Mouse (Mus musculus) layer of hippocampus, adult 18-20 months (tissue): Measurements from ENCODE around the gene Ppp1r13b. TPM values are rescaled to one million over a fixed set of nuclear protein-coding genes. Genes with fewer than 3 reads are reported as not detected.
A peak's percentile ranks its signal among the peaks of the same experiment; 100 is the strongest.
"Not testable (repeated sequence)": the region's sequence is repeated elsewhere in the genome, so short reads cannot be mapped to it uniquely, and the experiment has no call there.

Experiments
- DNase-seq, 2 experiments: peaks; one replicate each; pipeline ENCODE4 v3.0.0; 2022; ENCODE audit warnings: low spot score in 2 of 2
- long read RNA-seq: library from polyadenylated mRNA; stranded (forward); transcript quantifications from one replicate; pipeline ENCODE4 v2.0.0, GENCODE M21; 2021
- total RNA-seq, 2 experiments: library from RNA; stranded (reverse); gene quantifications; 2 replicates each; pipeline ENCODE4 v1.2.3; 2021

Gene Ppp1r13b
- total RNA-seq, result 10 to 100 TPM; 92.7 to 98.4 TPM
- long read RNA-seq, full-length matches to known transcripts, result 121 of 247 reads
- long read RNA-seq, partial matches to known transcripts, result 47 of 247 reads
- long read RNA-seq, other reads (novel, unspliced or antisense), result 79 of 247 reads

DNA sequence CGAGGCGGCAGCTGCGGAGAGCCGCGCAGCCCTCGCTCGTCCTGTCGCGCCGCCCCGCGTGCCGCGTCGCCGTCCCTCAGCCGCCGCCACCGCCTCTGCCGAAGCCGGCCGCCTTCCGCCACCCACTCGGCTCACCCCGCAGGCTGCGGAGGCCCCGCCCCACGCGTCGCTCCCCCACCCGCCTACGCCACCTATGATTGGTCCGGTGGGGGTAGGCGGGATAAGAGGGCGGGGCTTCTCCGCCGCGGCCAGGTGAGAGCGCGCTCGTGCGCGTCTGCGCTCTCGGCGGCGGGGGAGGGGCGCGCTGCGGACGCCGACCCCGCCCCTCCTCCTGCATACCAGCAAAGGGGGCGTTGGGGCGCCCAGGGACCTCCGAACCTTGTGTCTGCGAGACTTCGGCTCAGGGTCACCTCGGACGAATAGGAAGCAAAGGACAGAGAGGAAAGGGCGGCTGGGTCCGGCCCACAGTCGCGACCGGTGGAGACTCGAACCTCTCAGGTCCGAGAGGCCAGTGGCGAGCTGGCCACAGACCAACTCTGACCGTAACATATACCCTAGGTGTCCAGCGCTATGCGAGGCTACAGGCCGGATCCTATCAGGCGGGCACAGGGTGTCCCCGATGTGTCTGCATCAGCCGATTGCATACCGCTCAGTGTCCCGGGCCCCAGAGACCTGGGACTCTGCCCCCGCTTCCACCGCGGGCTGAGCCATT is at the start of gene Ppp1r13b:
Gene Ppp1r13b (minus strand): TSS at position 141 of the 712 bp plus-strand sequence.
- DNase-seq, result peak; percentile 84 to 89

DNA sequence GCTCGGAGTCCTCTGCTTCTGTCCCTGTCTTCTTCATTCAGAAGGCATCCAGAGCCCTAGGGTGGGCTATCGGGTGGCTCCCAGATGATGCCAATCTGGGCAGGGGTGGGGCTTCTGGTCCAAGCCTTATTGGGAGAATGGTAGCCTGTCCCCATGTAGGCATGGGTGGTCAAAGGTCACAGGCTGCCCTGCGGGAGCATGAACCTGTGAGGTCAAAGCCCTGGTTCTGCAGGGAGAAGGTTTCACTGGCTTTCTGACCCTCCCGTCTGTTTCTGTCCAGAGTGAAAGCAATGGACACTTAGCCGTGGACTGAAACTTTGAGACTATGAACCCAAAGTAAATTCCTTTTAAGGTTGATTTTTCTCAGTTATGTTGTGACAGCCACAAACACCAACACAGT is 48.3 kb upstream of the Ppp1r13b start:
- DNase-seq, result no peak

DNA sequence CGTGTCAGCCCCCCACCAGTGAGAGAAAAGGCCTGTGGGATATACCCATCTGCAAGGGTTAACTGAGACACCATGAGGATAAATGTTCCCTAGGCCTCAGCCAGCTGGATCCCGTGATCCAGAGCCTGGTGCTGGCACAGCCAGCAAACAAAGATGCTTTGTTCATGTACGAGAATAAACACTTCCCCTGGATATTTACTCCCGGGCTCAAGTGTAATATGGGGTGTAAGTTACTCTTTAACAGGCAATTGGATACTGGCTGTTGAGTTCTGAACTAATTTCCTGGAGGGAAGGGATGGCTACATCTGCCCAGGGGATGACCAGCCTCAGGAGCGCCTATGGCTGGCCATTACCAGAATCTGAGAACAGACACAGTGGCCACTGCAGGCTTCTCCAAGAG is 43.8 kb upstream of the Ppp1r13b start:
- peak in 1 of 2 experiments; percentile 60 for DNase-seq

DNA sequence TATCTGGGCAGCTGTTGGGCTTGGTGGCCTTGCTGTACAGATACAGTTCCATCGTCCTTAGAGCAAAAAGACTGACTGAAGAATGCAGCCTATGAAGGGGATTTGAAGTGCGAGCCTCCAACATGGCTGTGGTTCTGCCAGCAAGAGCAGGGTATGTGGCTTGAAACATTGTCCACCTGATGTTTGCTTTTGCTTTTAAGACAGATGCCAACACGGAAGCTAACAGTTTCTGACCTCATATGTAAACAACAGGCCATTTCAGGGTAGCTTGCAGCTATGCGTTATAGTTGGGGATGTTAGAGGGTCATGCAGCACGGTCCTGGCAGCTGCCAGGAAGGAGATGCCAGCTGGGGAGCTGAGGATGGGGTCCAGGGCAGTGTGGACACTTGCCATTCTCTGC is 42.6 kb upstream of the Ppp1r13b start:
- DNase-seq, result no peak

DNA sequence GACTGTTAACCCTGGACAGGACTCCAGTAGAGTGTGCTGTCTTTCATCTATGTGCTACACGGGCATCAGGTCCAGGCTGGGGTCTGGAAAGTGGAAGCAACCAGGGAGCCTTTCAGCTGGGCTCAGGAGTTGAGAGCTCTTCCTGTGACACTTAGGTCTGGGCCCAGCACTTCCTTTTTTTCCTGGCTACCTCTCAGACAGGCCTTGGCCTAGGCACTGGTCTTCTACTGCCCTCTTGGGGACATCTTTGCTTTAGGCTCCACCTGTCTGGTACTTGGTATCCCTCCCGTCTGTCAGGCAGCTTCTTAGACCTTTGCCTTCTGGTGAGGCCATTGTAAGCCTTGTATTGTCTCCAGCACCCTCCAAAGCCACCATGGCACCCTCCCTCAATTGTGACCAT is 38.8 kb upstream of the Ppp1r13b start:
- DNase-seq, result peak in 1 of 2 experiments; percentile 55

DNA sequence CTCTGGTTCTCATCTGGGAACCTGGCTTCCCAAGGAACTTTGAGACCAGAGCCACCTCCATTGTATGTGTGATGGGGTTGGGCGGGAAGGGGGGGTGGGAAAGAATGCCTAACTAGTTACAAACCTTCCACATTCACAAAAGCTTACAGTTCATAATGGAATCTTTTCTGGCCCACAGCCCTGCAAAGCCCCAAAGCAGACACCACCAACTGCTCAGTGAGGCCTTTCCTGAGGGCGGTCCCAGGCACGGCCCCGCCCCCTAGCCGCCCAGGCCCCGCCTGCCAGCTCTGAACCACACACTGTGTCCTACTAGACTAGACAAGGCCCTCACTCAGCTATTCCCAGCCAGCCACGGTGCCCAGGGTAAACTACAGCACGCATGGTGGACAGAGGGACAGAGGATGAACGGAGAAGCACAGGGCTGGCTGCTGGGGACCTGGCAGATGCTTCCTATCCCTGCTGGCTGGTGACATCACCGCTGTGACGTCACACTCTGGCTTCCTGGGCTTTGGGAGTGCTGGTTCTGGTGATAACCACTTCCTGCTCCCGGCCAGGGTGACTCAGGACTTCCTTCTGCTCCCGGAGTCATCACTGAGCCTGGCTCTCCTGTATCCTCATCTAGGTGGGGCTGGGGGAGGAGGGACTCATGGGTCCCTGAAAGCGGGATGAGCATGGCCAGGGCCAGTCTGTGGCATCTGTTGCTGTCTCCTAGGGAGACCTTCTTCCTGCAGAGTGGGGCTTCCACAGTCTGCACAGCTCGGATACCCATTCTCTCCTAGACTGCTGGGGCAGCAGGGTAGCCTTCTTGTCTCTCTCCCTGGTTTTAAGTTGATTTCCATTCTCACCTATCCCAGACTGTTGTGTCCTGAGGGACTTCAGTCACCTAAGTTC is 38.1 kb upstream of the Ppp1r13b start:
- not testable (repeated sequence) for DNase-seq

DNA sequence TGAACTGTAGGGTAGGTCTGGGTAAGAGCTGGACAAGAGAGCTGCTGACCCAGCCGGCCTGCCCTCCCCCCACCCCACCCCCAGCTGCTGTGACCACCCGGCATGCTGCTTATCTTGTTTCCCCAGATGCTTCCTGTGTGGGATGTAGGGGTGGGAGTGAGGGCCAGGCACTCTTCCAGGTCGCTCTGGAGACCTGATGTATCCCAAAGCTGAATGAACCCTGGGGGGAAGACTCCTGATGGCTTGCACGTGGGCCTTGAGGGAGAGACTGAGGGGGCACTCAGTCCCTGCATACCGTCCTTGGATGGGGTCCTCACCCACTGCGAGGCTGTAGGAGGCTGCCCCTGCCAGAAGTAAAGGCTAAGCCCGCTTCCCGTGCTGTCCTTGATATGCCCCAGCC is 37.2 kb upstream of the Ppp1r13b start:
- DNase-seq, result no peak

DNA sequence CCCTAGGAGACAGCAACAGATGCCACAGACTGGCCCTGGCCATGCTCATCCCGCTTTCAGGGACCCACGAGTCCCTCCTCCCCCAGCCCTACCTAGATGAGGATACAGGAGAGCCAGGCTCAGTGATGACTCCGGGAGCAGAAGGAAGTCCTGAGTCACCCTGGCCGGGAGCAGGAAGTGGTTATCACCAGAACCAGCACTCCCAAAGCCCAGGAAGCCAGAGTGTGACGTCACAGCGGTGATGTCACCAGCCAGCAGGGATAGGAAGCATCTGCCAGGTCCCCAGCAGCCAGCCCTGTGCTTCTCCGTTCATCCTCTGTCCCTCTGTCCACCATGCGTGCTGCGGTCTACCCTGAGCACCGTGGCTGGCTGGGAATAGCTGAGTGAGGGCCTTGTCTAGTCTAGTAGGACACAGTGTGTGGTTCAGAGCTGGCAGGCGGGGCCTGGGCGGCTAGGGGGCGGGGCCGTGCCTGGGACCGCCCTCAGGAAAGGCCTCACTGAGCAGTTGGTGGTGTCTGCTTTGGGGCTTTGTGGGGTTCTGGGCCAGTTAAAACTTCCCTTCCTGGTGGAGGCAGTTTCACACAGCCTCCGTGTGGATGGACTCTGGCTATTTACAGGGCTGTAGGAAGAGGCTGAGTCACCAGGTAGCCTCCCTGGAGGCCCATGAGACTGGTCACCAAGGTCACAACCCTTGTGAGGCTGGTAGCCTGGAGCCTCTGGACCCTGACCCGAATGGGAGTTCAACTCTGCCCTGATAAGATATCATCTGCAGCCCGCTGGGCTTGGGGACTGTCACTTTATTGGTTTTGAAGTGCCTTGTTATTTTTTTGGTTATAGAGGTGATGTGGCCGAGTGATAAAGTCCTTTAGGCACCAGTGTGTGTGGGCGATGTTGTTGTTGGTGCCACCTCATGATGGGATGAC is 36.4 kb upstream of the Ppp1r13b start:
- not testable (repeated sequence) for DNase-seq

DNA sequence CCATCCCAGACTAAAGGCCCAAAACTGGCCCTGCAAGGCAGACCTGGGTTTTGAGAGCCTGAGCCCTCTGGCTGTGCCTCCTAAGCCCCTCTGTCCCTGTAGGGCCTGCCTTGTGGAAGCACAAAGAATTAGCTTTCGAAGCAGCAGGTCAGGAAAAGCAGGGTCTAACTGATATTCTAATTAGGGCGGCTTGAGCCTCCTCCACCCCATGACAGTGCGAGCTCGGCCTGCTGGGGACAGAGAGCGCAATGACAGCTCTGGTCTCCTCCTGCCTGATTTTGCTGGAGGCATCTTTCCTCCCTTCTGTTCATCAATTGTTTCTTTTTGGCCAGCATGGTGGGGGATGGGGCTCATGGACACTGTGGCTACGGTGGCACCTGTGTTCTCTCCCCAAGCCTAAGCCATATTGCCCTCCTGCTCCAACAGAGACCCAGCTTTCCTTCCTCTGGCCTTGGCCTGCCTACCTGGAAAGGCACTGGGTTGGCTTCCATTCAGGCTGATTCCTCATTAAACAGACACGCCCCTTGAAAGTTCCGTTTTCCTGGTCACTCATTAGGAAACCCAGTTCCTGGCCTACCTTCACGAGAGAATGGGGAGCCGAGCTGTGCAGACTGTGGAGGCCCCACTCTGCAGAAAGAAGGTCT is 35.6 kb upstream of the Ppp1r13b start:
- DNase-seq, result no peak

DNA sequence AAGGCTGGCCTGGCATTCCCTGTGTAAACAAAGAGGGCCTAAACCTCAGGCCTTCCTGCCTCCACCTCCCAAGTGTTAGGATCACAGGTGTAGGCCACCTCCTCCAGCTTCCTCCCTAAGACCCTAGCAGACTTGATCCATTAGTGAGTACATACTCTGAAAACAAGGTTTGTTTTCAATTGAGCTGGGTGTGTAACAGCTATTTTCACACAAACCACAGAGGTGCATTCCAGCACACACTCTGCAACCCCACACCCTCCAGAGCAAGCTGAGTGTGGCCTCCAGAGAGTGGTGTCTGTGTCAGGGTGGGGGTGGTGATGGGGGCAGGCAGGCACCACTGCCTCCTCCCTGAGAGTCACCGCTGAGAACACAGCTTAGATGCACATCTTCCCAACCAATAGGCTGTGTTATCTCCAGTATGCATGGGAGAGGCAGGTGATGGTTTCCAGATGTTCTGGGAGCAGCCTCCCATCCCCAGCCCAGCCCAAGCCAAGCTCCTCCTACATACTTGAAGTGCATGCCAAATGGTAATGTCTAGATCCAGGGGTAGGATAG is 30.8 kb upstream of the Ppp1r13b start:
- DNase-seq, result no peak

DNA sequence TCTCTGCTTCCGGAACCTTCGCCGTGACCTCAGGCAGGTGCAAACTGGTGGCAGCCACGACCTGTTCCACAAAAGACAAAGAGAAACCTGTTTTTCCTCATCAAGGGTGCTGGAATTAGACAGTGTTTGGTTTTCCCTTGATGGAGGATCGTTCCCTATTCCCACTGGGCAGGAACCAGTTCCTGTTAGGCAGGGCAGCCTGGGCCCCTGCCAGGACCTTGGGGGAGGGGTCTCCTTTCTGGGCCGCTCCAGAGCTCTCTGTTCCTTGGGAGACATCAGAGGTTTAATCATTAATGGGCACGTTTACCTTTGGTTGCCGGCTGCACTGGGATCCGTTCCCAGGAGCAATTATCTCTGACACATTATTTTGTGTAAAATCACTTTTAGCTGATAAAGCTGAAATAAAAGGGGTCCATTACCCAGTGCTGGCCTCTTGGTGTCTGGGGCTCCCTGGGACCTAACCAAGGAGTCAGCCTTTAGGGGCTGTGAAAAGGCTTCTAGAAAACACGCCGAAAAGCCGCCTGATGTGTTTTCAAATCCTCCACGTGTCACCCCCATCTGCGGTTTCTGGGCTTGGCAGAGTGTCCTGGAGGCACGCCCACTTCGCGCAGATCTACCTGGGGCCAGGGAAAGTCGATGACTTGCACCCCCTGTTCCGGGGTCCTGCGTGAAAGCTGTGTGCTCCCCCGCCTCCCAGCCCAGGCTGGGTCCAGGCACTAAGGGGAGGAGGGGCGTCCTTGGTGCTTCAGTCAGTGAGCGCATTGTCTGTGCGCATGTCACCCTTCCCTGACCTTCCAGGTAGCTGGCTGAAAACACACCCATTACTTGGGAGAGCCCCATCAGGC is 29.0 kb upstream of the Ppp1r13b start:
- no peak for DNase-seq

DNA sequence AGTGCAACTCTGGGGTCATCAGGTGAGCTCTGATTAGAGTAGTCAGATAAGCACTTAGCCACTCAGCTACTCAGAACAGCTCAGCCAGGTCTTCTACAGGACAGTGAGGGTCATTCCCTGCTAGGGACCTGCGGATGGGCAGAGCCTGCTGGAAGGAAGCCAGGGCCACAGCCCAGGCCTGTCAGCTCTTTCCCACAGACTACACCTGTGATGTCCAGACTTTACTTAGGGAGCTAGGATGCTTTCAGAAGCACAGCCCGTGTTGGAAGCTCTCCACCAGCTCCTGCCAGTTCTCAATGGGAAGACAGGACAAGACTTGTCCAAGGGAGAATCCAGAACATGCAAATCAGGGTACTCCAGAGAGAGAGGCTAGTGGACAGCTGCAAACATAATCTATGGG is 26.1 kb upstream of the Ppp1r13b start:
- DNase-seq, result no peak

DNA sequence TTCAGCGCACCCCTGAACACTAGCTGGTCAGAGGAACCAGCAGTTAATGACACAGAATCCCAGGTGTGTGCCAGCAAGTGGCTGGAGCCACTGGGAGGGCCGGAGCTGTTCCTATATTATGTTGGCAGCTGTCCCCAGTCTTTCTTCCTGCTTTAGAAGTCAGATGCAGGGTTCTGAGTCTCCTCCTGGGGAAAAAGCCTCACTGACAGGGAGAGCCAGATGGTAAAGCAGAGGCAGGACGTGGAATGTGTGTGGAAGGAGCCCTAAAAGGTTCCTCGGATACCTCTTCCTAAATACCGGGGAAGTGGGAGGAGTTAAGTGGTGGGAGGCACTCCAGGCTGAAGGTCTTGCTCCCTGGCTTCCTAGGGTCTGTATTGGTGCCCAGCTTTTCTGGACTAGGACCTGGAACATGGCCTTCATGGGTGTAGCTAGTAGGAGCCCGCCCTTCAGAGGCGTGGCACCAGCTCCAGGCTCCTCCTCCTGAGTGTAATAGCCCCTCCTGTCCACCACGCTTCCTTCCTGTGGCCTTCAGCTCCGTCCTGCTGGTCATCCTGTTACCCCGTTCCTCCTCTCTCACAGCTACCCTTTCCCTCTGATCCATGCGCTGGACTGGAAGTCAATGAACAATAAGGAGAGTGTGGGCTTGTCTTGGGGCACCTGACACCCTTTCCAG is 25.3 kb upstream of the Ppp1r13b start:
- DNase-seq, result no peak

DNA sequence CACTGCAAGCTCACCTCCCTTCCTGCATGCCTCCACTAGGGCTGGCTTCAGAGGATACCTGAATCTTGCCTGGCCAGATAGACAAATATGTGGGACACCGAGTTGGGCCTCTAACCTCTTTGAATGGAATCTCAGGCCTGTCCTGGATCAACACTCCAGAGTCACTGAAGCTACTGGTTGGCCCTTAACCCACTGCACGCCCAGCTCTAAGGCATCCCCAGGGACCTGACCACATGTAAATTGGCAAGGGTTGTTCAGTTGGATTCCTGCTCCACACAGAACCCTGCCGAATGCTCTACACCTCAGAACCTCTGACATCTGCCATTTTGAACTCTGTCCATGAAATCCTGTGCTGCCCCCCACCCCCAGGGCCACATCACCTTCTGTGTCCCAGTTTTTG is 24.6 kb upstream of the Ppp1r13b start:
- no peak for DNase-seq

DNA sequence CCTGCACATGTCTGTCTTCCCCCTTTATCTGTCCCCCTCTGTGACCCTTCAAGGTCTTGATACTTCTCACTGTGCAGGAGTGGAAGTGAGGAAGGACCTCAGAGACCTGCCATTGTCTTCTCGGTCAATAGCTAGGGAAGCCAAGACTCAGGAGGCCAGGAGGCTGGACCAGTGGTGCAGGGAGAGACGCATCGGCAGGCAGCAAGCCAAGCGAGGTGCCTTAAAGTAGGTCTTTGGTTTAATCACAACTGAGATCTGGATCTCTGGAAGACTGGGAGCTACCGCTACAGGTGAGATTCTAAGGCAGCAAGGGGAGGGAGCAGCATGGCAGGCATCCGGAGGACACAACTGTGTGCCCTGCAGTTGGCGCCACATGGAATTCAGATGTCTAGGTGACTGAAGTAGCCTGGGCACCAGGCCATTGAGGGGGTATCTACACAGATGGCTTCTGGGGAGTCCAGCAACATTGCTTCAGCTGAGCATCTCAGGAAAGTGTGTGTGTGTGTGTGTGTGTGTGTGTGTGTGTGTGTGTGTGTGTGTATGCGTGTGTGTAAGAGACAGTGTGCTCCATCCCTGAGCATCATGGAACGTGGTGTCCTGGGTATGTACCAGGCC is 23.6 kb upstream of the Ppp1r13b start:
- DNase-seq, result no peak

DNA sequence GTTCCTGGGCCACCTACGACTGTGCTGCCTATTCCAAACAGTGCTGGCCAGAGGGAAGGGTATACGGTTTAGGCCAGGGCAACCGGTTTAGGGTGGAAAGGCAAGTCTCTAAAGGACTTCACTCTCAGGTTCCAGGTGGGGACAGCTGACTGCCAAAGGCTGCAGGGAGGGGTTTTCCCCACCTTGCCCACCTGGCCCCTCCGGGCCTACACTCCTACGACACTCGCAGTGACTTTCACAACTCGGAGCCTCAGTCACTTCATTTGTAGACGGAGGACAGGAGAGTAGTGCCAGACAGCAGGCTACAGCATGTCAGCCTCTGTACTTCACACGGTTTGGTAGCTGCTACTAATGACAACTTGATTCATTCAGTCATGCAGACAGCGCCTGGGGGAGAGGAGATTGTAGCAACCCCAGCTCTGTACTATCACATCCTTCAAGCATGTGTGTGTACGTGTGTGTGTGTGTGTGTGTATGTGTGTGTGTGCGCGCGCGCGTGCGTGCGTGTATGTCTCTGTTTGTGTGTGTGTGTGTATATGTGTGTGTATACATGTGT is 20.6 kb upstream of the Ppp1r13b start:
- DNase-seq, result no peak

DNA sequence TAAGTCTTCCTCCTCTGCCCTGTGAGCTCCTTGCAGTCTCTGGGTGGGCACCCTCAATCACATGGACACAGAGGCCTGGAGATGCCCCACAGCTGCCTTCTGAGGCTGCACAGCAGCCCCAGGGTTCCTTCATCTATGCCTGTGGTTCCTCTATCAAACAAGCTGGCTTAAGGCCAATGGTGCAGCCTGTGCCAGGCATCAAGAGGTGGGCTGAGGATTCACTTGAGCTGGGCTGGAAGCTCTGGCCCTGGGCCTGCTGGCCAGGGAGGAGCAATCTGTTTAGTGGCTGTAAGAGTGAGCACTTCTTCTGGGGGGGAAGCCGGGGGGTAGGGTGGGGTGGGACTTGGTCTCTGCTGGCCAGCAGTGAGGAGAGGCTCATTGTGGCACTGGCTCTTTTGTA is 19.4 kb upstream of the Ppp1r13b start:
- no peak for DNase-seq

DNA sequence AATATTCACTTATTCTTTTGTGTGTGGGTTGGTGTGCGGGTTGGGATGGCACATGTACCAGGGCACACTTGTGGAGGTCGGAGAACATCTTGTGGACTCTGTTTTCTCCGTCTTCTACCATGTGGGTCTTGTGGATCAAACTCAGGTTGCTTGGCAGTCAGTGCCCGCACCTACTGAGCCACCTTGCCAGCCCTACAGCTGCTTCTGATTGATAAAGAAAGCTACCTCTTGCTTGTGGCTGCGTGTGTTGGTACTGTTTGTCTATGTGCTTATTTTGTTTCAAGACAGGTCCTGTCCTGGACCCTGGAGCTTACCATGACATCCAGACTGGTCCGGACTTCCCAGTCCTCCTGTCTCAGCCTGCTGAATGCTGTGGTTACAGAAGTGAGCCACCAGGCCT is 15.2 kb upstream of the Ppp1r13b start:
- no peak for DNase-seq
